Mouse (Mus musculus) left cerebral cortex, postnatal 14 days (tissue): ENCODE measurements around the gene Pate2. TPM values are rescaled to one million over a fixed set of nuclear protein-coding genes. Genes with fewer than 3 reads are reported as not detected.

ENCODE experiments used
- DNase-seq, 2 experiments: peaks; one replicate each; pipeline ENCODE4 v3.0.0; 2021 to 2022; ENCODE audit warnings: low spot score in 2 of 2, mixed read lengths in 1 of 2
- intact Hi-C: fragments of 180-260 bp; cut with DNase I; formaldehyde crosslinking; loops from one replicate; pipeline ENCODE4 v1.15.1; 2025
- long read RNA-seq, 2 experiments: library from polyadenylated mRNA; stranded (forward); transcript quantifications; one replicate each; pipeline ENCODE4 v2.0.0; 2021
- total RNA-seq, 2 experiments: library from RNA; stranded (reverse); gene quantifications; 2 replicates each; pipeline ENCODE4 v1.2.3; 2021

The Pate2 gene
- total RNA-seq: under 1 TPM; 0.59 to 0.64 TPM
- long read RNA-seq, experiment 1: 0 reads
- long read RNA-seq, experiment 2: 0 reads

GRCm38 (mm10) chr9:35569571-35570534 is at the start of gene Pate2, which contains the start of gene Hyls1:
Gene Pate2 (plus strand): TSS chr9:35570284.
Gene Hyls1 (minus strand): TSS chr9:35570398.
- intact Hi-C loops: no loop called here
- peak; percentile 93 to 95 for DNase-seq

- DNase-seq: no peak
- intact Hi-C loops: loop anchor here (5.0 kb wide), 1 partner anchor 98 kb away; the partner anchor contains the start of gene Cdon
Observed at GRCm38 (mm10) chr9:35520631-35521348, 49.3 kb upstream of the Pate2 start.

GRCm38 (mm10) chr9:35522241-35522640 is 47.8 kb upstream of the Pate2 start:
- intact Hi-C loops: loop anchor here (5.0 kb wide), 1 partner anchor 100 kb away; the partner anchor contains the start of gene Cdon
- no peak for DNase-seq

GRCm38 (mm10) chr9:35522821-35523515 is 47.1 kb upstream of the Pate2 start:
- intact Hi-C loops: loop anchor here (5.0 kb wide), 1 partner anchor 101 kb away; the partner anchor contains the start of gene Cdon
- DNase-seq: no peak

- DNase-seq: peak; percentile 65 to 79
- intact Hi-C loops: loop anchor here (5.0 kb wide), 1 partner anchor 101 kb away; the partner anchor contains the start of gene Cdon
Observed at GRCm38 (mm10) chr9:35523541-35523940, 46.5 kb upstream of the Pate2 start.

GRCm38 (mm10) chr9:35523941-35524411 is 46.1 kb upstream of the Pate2 start:
- DNase-seq: peak; percentile 82 to 83
- intact Hi-C loops: loop anchor here (1.0 to 5.0 kb wide), 2 partner anchors 102 to 242 kb away; partner anchors contain the start of gene Cdon

GRCm38 (mm10) chr9:35529141-35529540 is 40.9 kb upstream of the Pate2 start:
- DNase-seq: no peak
- intact Hi-C loops: no loop called here

- intact Hi-C loops: loop anchor here (10.0 kb wide), 1 partner anchor 495 kb away; no protein-coding TSS in a partner anchor
- no peak for DNase-seq
Observed at GRCm38 (mm10) chr9:35529796-35530195, 40.3 kb upstream of the Pate2 start.

GRCm38 (mm10) chr9:35533266-35533665 is 36.8 kb upstream of the Pate2 start:
- intact Hi-C loops: loop anchor here (10.0 kb wide), 1 partner anchor 498 kb away; no protein-coding TSS in a partner anchor
- no peak for DNase-seq

- intact Hi-C loops: loop anchor here (10.0 kb wide), 1 partner anchor 500 kb away; no protein-coding TSS in a partner anchor
- peak; percentile 64 to 70 for DNase-seq
Observed at GRCm38 (mm10) chr9:35535110-35535509, 35.0 kb upstream of the Pate2 start.

- intact Hi-C loops: loop anchor here (1.0 to 10.0 kb wide), 2 partner anchors 254 to 501 kb away; no protein-coding TSS in a partner anchor
- DNase-seq: no peak
Observed at GRCm38 (mm10) chr9:35535876-35536275, 34.2 kb upstream of the Pate2 start.

GRCm38 (mm10) chr9:35539001-35539750 is 30.9 kb upstream of the Pate2 start:
- DNase-seq: no peak
- intact Hi-C loops: loop anchor here (10.0 kb wide), 1 partner anchor 504 kb away; no protein-coding TSS in a partner anchor

- intact Hi-C loops: loop anchor here (1.0 kb wide), 1 partner anchor 259 kb away; no protein-coding TSS in a partner anchor
- no peak for DNase-seq
Observed at GRCm38 (mm10) chr9:35541024-35541423, 29.1 kb upstream of the Pate2 start.

- peak; percentile 82 to 87 for DNase-seq
- intact Hi-C loops: loop anchor here (1.0 kb wide), 1 partner anchor 259 kb away; no protein-coding TSS in a partner anchor
Observed at GRCm38 (mm10) chr9:35541488-35541887, 28.6 kb upstream of the Pate2 start.

- intact Hi-C loops: loop anchor here (1.0 kb wide), 1 partner anchor 260 kb away; no protein-coding TSS in a partner anchor
- DNase-seq: no peak
Observed at GRCm38 (mm10) chr9:35541941-35542340, 28.1 kb upstream of the Pate2 start.

- intact Hi-C loops: no loop called here
Observed at GRCm38 (mm10) chr9:35543099-35543860, 26.8 kb upstream of the Pate2 start.

GRCm38 (mm10) chr9:35544666-35545065 is 25.4 kb upstream of the Pate2 start:
- intact Hi-C loops: no loop called here
- no peak for DNase-seq

More at GRCm38 (mm10) chr9:35543099-35543860, 26.8 kb upstream of the Pate2 start:
- DNase-seq: no peak
